Mouse (Mus musculus): ENCODE measurements around the gene Borcs6.
A peak's percentile ranks its signal among the peaks of the same experiment; 100 is the strongest.

The Borcs6 gene

DNA sequence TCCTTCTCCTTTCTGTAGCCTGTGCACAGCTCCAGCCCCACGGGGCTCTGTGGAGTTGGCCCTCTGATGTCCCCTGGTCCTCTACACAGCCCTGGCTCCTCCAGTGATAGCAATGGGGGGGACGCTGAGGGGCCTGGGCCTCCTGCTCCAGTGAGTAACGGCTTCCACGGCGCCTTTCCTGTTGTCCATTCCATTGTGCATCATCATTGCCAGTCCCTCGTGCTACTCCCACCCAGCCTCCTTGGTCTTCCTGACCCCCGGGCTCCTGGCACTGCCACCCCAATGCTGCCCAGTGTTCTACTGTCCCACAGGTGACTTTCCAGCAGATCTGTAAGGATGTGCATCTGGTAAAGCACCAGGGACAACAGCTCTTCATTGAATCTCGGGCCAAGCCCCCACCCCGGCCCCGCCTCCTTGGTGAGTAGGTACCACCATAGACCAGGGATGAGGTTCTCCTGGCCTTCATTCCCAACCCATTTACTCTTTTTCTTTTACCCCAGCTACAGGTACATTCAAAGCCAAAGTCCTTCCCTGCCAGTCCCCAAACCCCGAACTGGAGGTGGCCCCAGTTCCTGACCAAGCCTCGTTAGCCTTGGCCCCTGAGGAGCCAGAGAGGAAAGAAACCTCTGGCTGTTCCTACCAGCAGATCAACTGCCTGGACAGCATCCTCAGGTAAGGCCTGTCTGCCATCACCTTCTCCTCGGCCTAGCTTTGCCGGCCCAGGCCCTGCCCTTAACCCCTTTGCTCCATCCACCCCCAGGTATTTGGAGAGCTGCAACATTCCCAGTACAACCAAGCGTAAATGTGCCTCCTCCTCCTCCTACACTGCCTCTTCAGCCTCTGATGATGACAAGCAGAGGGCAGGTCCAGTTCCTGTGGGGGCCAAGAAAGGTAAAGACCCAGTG is 44.3 kb downstream of the Borcs6 start:
- DNase-seq (ENCODE audit: low read depth): no peak

GRCm38 (mm10) chr11:69104487-69104886 is 45.0 kb downstream of the Borcs6 start:
- no peak for DNase-seq (ENCODE audit: low read depth)

- no peak for DNase-seq (ENCODE audit: low read depth)
Observed at GRCm38 (mm10) chr11:69105227-69105626, 45.7 kb downstream of the Borcs6 start.

- no peak for DNase-seq (ENCODE audit: low read depth)
Observed at GRCm38 (mm10) chr11:69105796-69106195, 46.3 kb downstream of the Borcs6 start.

GRCm38 (mm10) chr11:69106299-69106698 is 46.8 kb downstream of the Borcs6 start:
- no peak for DNase-seq (ENCODE audit: low read depth)

- no peak for DNase-seq (ENCODE audit: low read depth)
Observed at GRCm38 (mm10) chr11:69106842-69107241, 47.3 kb downstream of the Borcs6 start.

DNA sequence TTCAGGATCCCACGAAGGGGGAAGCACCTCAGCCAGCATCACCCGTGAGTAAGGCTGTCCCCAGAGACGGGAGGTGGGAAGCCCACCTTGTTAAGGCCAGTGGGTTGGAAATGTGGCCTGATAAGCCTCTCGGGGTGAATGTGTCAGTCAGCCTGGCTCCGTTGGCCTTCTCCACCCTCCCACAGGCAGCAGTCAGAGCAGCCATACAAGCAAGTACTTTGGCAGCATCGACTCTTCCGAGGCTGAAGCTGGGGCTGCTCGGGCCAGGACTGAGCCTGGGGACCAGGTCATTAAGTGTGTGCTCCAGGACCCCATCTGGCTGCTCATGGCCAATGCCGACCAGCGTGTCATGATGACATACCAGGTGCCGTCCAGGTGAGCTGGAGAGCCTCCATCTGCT is 48.2 kb downstream of the Borcs6 start:
- DNase-seq (ENCODE audit: low read depth): no peak

DNA sequence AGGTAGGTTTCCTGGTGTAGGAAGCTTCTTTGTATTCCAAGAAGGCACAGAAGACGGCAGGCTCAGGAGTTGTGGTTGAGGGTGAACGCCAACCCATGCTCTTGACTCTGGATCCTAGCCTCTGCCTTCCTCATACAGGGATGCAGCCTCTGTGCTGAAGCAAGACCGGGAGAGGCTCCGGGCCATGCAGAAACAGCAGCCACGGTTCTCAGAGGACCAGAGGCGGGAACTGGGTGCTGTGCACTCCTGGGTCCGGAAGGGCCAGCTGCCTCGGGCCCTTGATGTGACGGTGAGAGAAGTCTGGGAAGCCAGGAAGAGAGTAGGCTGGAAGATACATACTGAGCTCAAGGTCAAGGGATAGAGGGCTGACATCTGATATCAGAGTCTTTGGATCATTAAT is 48.7 kb downstream of the Borcs6 start:
- no peak for DNase-seq (ENCODE audit: low read depth)

DNA sequence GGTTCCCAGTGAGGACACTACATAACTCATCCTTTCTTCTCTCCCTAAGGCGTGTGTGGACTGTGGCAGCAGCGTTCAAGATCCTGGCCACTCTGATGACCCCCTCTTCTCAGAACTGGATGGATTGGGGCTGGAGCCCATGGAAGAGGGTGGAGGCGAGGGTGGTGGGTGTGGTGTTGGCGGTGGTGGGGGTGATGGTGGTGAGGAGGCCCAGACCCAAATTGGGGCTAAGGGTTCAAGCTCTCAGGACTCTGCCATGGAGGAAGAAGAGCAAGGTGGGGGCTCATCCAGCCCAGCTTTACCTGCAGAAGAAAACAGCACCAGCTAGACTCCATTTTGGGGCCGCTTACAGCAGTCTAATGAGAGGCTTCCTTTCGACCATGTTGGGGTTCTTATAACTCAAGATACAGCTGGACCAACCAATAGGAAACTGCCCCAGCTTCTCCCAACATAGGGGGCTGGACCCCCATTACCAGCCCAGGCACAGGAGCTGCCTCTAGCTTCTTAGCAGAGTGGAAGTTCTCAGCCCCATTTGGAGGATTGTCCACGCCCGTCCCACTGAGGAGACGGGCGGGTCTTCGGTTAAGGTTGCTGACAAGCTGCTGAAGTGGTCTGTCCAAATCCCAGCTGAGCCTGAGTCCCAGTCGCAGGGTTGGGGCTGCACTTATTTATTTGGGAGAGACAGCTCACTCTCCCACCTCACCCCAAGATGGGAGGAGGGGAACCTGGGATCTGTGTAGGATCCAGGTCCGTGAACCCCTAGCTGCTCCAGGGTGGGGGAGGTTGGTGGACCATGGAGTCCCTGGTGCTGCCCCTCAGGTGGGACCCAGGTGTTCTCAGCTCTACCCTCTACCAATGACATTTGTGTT is 49.7 kb downstream of the Borcs6 start:
- no peak for DNase-seq (ENCODE audit: low read depth)

- peak; percentile 54 for DNase-seq (ENCODE audit: low read depth)
Observed at GRCm38 (mm10) chr11:69110319-69111046, 51.0 kb downstream of the Borcs6 start.
